Mouse (Mus musculus) Patski (cell line): Measurements from ENCODE around the gene Osbpl3. TPM values are rescaled to one million over a fixed set of nuclear protein-coding genes. Genes with fewer than 3 reads are reported as not detected.

Source experiments
- ATAC-seq: fragments of 100-300 bp; one replicate; pipeline ENCODE4 v1.8.0; 2021
- CTCF ChIA-PET: fragments of 350-600 bp; sonication (Branson Sonifier 250); formaldehyde crosslinking; loops from one replicate; lab custom pipeline; 2022; ENCODE audit warnings: inconsistent platforms; lab: Charles Lee
- POLR2A ChIA-PET: fragments of 350-600 bp; sonication (Branson Sonifier 250); formaldehyde crosslinking; loops from one replicate; lab custom pipeline; 2022; ENCODE audit warnings: antibody characterized with exemption, inconsistent platforms; lab: Charles Lee
- DNase-seq: peaks from one replicate; pipeline ENCODE4 v3.0.0-alpha.2; 2011; ENCODE audit warnings: low read depth, low spot score
- H3K27me3 ChIP-seq: fragments of 371-371 bp; one replicate; pipeline ENCODE4 v1.5.1; 2021
- CTCF ChIP-seq: fragments of 100-300 bp; IDR thresholded peaks from one replicate; pipeline ENCODE4 v1.5.1; 2021
- in situ Hi-C: fragments of 300-500 bp; cut with MboI; formaldehyde crosslinking; loops from 3 replicates; pipeline ENCODE4 v1.11.1; 2018; ENCODE audit warnings: low pct_unique_long_range_greater_than_20kb, mixed read lengths
- polyA plus RNA-seq: library from polyadenylated mRNA; unstranded; gene quantifications from one replicate; pipeline ENCODE4 v1.2.3, GENCODE M21; 2021

Osbpl3 gene
- polyA plus RNA-seq, 1 experiment from 2014 or later: 117 TPM

DNA sequence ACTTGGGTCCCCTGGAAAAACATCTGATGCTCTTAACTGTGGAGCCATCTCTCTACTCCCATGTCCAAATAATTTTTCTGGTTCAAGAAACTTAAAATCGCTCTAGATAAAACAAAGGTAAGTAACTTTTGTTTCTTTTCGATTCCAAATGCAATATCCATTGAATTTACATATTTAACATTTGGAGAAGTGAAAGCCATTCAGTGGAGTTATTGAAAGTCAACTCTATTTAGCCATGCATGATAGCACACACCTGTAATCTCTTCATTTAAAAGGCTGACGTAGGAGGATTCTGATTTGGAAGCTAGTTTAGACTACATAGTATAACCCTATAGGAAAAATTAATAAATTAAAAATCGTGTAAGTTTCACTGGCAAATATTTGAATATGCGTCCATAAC, 25.5 kb upstream of the Osbpl3 start:
- H3K27me3 ChIP-seq: no peaks in the 10 kb centered on the region
- ChIA-PET CTCF (no interaction called here), POLR2A (no interaction called here)
- no peak for DNase-seq
- in situ Hi-C loops: no loop called here
- no peak for TF ChIP-seq CTCF
- no peak for ATAC-seq

DNA sequence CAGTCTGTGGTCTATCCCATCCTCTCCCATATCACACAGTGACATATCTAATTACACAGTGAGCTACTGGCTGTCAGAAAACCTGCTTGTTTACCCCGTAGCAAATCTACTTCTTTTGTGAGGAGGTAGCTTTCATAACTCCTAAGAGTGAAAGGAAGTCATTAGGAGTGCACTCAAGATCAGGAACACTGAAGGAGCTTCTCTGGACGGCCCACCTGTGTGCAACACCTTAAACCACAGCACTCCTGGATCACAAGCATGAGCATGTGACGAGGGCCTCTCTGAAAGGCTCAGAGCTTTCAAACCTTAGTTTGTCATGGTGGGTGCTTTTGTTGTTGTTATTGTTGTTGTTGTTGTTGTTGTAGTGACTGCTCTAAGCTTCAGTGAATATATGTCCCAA, 10.4 kb upstream of the Osbpl3 start:
- TF ChIP-seq CTCF: no peak
- DNase-seq (no peak), ATAC-seq (no peak)
- in situ Hi-C loops: loop anchor here (5.0 kb wide), 1 partner anchor 51 kb away; no protein-coding TSS in a partner anchor
- ChIA-PET CTCF (interaction anchor here (1.0 kb wide), 1 partner anchor 10 kb away, joined by 3 read pairs; no protein-coding TSS in a partner anchor), POLR2A (no interaction called here)
- no peaks in the 10 kb centered on the region for H3K27me3 ChIP-seq

- TF ChIP-seq CTCF: no peak
- in situ Hi-C loops: loop anchor here (5.0 kb wide), 1 partner anchor 52 kb away; no protein-coding TSS in a partner anchor
- H3K27me3 ChIP-seq: no peaks in the 10 kb centered on the region
- CTCF ChIA-PET: interaction anchor here (1.3 kb wide), 1 partner anchor 12 kb away, joined by 3 read pairs; no protein-coding TSS in a partner anchor
- no peak for ATAC-seq
- POLR2A ChIA-PET: interaction anchor here (0.7 kb wide), 1 partner anchor 94 kb away, joined by 3 read pairs; no protein-coding TSS in a partner anchor
- no peak for DNase-seq
Observed at GRCm38 (mm10) chr6:50464690-50465485, 8.9 kb upstream of the Osbpl3 start.

- in situ Hi-C loops: no loop called here
- no peak for TF ChIP-seq CTCF
- ChIA-PET CTCF (no interaction called here), POLR2A (no interaction called here)
- H3K27me3 ChIP-seq: no peaks in the 10 kb centered on the region
- DNase-seq (no peak), ATAC-seq (no peak)
Observed at GRCm38 (mm10) chr6:50462026-50462425, 6.0 kb upstream of the Osbpl3 start.

DNA sequence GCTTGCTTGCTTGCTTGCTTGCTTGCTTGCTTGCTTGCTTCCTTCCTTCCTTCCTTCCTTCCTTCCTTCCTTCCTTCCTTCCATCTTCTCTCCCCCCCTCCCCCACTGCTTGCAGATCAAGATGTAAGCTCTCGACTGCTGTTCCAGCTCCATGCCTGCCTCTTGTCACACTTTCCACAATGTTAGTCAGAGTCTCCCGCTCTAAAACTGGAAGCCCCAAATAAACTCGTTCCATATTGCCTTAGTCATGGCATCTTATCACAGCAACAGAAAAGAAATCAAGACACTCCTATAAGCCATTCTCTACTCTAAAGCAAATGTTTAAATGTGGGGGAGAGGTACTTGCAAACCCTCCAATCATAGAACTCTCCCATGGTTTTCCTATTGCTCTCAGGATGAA, 5.6 kb upstream of the Osbpl3 start:
- POLR2A ChIA-PET: no interaction called here
- CTCF ChIA-PET: no interaction called here
- no peak for TF ChIP-seq CTCF

GRCm38 (mm10) chr6:50460646-50461045, 4.6 kb upstream of the Osbpl3 start:
- in situ Hi-C loops: no loop called here
- POLR2A ChIA-PET: interaction anchor here (1.0 kb wide), 1 partner anchor 43 kb away, joined by 3 read pairs; no protein-coding TSS in a partner anchor

More for the DNA sequence above, 5.6 kb upstream of the Osbpl3 start:
- ATAC-seq (no peak), DNase-seq (no peak)
- in situ Hi-C loops: no loop called here
- H3K27me3 ChIP-seq: no peaks in the 10 kb centered on the region

DNA sequence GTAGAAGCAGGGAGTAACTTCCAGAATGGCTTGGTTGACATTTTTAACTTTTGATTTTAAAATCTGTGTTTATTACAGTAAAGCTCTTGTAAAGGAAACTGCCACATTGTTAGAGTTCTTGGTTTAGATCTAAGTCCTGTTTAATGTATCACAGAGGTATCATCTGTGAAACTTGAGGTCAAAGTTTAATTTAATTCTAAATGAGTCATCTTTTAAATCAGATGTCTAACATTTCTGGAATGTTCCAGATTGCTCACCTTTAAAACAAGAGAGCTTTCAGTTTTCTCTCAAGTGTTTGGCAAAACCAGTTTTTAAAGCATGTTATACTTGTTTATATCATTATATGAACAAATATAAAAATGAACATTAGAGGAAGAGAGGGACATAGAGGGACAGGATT, 4.2 kb upstream of the Osbpl3 start:
- no peak for ATAC-seq
- in situ Hi-C loops: no loop called here
- no peaks in the 10 kb centered on the region for H3K27me3 ChIP-seq
- no peak for DNase-seq
- POLR2A ChIA-PET: interaction anchor here (1.0 kb wide), 1 partner anchor 43 kb away, joined by 3 read pairs; no protein-coding TSS in a partner anchor
- TF ChIP-seq CTCF: no peak
- CTCF ChIA-PET: interaction anchor here (0.8 to 1.0 kb wide), 2 partner anchors 19 to 155 kb away, joined by 3 to 4 read pairs; no protein-coding TSS in a partner anchor

More at GRCm38 (mm10) chr6:50460646-50461045, 4.6 kb upstream of the Osbpl3 start:
- ATAC-seq: no peak
- CTCF ChIA-PET: interaction anchor here (1.0 kb wide), 1 partner anchor 156 kb away, joined by 4 read pairs; no protein-coding TSS in a partner anchor
- H3K27me3 ChIP-seq: no peaks in the 10 kb centered on the region
- no peak for DNase-seq
- no peak for TF ChIP-seq CTCF

DNA sequence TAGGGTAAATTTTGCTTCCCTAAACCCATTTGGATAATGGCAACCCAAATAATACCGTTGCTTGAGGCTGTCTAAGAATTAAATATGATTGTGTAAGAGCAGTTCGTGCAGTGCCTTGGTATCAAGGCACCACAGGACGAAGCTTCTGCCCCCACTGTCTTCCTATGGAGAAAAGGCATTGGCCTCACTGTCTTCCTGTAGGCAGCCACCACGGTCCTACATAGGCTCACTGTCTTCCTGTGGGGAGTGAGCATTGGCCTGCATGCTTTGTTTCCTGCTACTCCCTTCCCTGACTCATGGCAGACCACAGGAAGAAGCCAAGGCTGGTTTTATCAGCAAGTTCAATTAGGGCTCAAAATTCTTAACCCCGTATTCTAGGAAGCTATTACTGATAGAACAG, 3.3 kb upstream of the Osbpl3 start:
- DNase-seq (no peak), ATAC-seq (no peak)
- in situ Hi-C loops: no loop called here
- no peaks in the 10 kb centered on the region for H3K27me3 ChIP-seq
- POLR2A ChIA-PET: no interaction called here
- TF ChIP-seq CTCF: no peak
- CTCF ChIA-PET: no interaction called here

DNA sequence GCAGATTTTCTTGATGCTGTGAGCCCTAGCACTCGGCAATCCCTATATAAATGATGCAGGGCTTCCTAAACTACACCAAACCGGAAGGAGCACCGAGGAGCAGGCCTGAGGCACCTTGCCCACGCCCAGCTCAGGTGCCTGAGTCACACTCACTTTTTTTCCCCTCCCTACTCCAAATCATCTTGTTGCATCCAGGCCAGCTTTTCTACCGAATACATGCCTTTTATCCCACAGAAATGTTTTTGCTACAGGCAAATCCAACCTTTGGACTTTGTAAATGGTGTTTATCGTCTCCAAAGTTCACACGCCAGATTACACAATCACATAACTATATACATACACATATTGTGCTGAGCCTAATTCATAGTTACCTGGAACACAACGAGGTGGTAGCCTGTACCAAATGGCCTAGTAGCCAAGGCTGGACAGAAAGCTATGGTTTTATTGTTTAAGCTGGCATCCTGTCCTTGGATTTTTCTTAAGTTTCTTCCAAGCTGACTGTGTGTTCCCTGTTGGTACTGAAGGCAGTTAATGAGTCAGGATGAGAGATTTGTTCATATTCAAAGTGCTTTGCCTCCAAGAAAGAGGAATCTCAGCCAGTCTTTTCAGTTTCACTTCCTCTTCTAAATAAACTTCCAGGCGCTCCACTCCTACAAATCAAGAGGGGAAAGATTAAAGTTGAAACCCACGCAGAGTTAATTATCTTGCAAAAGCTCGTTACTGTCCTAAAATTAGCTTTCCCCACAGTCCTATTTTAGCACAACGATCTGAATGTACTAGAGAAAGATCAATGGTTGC, 1.7 kb upstream of the Osbpl3 start:
- ATAC-seq: no peak
- in situ Hi-C loops: no loop called here
- DNase-seq: no peak
- H3K27me3 ChIP-seq: no peaks in the 10 kb centered on the region
- CTCF ChIA-PET: interaction anchor here (1.4 to 2.4 kb wide), 2 partner anchors 9 to 69 kb away, joined by 4 to 7 read pairs; no protein-coding TSS in a partner anchor
- POLR2A ChIA-PET: no interaction called here
- no peak for TF ChIP-seq CTCF

GRCm38 (mm10) chr6:50456706-50457105, 705 bp upstream of the Osbpl3 start:
- TF ChIP-seq CTCF: no peak
- no peaks in the 10 kb centered on the region for H3K27me3 ChIP-seq
- ATAC-seq (no peak), DNase-seq (no peak)
- in situ Hi-C loops: no loop called here
- CTCF ChIA-PET: interaction anchor here (0.7 to 2.4 kb wide), 4 partner anchors 36 to 152 kb away, joined by 3 to 7 read pairs (median 4); no protein-coding TSS in a partner anchor
- POLR2A ChIA-PET: interaction anchor here (1.8 kb wide), 1 partner anchor 16 kb away, joined by 5 read pairs; no protein-coding TSS in a partner anchor
